Mouse (Mus musculus): Measurements from ENCODE around the gene Myh9.

Myh9 gene

DNA sequence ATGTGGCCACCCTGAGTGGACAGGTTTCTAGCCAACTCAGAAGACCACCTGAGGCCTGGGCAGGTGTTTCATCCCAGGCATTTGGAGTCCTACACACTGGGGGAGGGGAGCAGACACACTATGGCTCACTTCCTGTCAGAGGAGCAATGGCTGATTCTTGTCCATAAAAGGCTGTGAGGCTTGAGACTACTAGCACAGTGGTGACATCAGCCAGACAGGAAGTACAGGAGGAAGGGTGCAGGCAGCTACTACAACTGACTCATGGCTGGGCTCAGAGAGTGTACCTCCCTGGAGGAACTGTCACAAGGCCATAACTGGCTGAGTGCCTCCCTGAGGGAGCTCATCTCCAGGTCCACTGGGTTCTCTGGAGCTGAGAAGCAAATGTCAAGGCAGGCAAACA, 41.5 kb downstream of the Myh9 start:
- in situ Hi-C loops (cut with MboI; ENCODE audit: low pct_unique_long_range_greater_than_20kb in 1 of 2, low sequenced_read_pairs in 2 of 2, unreplicated experiment in 1 of 2): no loop called here

DNA sequence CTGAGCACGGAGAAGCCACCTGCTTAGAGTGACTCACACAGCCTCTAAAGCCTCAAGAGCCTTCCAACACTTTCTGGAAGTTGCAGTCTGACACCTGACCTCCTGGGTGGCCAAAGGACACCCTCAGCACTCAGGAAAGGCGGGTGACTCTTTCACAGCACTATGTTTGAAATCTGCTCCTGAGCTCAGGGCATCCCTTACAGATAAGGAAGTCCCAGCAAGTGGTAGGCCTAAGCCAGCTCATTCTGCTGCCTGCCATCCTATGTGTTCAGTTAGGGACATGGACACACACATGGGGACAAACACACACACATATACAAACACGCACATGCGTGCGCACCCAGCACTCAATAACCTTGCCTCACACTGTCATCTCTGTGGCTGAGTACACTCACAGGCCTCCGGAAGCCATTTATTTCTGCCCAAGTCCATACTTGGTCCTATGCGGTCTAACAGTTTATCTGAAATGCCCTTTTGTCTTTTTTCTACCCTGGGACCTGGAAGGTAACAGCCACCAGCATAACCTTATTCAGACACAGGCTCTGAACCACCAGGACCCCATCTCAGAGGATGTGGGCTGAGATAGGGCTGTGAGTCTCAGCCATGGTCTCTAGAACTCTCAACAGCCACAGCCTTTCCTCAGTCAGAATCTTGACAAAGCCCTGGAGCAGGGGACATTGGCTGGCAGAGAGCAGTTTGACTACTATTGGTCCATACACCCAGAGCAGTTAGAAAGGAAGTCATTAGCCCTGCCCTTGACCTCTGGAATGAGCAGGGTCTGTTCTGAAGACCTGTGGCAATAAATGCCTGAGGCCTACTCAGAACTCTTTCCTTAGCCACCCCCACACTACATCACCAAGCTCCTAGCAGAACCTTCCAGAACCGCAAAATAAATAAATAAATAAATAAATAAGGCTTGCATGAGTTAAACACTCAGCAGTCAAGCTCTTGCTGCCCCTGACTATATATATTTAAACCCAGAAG, 42.2 kb downstream of the Myh9 start:
- in situ Hi-C loops (cut with MboI; ENCODE audit: low pct_unique_long_range_greater_than_20kb in 1 of 2, low sequenced_read_pairs in 2 of 2, unreplicated experiment in 1 of 2): no loop called here

DNA sequence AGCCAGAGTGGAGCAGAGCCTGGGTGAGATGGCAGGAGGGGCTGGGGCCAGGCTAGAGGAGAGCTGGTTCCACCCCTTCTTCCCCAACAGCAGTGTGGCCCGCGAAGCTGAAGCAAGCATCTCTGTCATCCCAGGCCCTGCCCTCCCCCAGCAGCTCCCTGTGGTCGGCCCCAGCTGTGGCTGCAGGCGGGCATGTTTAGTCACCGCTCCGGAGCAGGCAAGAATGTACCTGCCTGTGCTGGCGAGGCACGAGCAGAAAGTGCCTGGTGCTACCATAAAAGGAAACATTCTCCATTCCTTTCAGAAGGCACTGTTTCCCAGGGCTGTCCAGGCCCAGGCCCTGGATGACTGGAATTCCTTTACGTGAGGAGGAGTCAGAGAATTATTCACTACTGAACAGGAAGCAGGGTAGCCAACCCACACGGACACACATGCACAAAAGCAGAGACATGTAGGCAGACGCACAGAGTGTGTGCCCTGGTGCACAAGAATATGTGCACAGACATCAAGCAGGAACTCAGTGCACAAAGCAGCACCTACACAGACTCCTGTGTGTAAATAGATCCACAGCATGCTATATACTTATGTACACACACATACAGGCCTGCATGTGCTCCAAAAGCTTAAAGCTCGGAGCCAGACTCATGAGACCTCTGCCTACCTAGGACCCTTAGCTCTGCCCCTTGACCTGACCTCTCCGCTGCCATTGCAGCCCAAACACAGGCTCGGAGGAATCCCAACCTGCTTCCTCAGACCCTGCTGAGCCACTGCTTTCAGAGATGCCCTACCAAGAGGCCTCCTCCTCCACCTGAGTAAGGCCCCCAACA, 43.1 kb downstream of the Myh9 start:
- in situ Hi-C loops (cut with MboI; ENCODE audit: low pct_unique_long_range_greater_than_20kb in 1 of 2, low sequenced_read_pairs in 2 of 2, unreplicated experiment in 1 of 2): no loop called here

DNA sequence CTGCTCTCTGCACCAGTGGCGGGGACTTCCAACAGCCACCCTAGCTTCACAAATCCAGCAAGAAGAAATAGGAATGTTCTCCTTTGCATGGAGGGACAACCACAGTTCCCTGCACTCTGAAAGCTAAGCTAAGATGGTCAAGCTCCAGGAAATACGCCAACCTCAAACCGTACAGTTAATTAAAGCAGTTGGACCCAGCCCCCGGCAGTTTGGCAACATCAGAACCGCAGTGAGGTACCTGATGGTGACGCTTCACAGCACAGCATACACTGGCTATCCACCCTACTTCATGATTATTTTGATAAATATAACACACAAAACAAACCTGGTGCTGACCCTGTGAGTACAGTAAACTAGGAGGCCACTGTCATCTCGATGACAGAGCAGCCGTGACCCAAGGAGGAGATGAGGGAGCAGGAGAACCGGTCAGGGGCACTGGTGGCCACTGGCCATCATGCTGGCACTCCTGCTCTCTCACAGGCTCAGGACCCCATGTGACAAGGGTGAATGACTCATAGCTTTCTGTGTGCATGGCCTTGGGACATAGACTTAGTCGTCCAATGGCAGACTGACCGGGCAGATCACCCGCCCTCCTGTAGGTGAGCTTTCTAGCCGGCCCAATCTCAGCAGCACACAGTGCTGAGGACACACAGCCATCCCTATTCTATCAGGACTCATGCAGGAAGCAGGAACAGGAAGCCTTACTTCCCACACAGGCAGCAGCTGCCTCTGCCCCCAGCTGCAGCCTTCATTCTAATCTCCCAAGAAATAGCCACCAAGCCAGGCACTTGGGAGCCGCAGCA, 44.2 kb downstream of the Myh9 start:
- in situ Hi-C loops (cut with MboI; ENCODE audit: low pct_unique_long_range_greater_than_20kb in 1 of 2, low sequenced_read_pairs in 2 of 2, unreplicated experiment in 1 of 2): no loop called here

DNA sequence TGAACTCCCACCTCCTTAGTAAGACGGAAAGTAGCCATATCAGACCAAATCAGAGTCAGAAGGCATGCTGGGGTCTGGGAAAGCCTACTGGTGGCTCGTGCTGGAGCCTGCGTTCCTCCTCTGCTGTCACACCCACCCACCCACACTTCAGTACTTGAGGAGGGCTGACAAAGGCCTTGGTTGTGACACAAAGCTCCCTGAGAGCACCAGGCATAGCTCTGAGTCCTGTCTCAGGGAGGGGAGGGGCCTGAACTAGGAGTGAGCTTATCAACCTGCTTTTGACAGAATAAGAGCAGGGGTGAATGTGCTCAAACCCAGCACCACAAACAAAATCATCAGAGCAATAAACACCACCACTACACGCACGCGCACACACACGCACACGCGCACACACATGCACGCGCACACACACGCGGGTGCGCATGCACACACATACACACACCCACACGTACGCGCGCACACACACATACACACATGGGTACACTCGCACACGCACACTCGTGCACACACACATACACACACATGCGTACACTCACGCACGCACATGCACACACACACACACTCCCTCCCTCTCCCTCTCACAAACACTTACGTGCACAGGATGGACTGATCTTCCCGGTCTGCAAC, 45.5 kb downstream of the Myh9 start:
- in situ Hi-C loops (cut with MboI; ENCODE audit: low pct_unique_long_range_greater_than_20kb in 1 of 2, low sequenced_read_pairs in 2 of 2, unreplicated experiment in 1 of 2): no loop called here

DNA sequence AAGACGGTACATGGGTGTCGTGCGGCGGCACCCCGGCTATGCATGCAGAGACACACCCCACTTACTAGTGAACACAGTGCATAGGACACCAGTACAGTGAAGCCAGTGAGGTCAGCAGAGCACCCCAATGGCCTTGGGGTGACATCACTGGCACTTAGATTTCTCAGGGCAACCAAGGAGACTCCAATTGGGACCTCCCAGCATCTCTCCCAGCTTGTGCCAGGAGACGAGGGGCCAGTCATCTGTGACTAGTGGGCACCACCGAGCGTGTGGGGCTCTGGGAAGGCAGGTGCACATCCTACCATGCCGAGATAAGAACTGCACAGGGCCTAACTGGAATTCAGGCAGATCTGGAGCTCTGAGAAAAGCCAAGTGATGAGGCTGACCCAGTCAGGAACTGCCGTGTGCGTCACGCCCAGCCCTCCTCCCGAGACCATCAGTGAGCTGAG, 47.0 kb downstream of the Myh9 start:
- in situ Hi-C loops (cut with MboI; ENCODE audit: low pct_unique_long_range_greater_than_20kb in 1 of 2, low sequenced_read_pairs in 2 of 2, unreplicated experiment in 1 of 2): no loop called here

DNA sequence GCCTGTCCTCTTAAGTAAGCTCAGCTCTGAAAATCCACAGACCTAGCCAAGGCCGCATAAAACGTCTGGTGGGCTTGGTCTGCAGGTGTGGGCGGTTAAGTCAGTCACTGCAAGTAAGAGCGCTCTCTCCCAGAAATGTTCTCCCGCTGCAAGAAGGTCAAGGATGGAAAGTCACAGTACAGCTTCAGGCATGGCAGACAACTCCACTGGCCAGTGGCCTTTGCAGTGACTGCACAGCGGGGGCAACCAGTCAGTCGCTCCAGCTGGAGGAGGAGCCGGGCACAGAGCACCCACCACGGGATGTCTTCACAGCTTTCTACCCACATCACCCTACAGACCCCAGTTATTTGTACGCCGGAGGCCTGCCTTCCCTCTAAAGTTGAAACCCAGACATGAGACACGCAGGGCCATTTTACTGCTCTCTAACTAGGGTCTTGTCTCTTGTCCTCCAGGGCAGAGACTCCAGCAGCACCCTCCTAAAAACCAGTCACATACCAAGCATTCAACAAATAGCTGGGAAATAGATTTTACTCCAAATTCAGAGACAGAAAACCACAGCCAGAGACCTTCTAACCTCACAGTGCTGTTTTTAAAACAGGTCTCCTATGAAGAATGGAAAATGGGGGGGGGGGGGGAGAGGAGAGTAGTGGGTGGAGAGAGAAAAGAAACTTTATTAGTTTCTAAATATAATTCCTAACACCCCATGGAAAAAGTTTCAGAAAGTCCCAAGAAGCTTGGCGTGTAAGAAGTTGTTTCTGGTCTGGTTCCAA, 47.7 kb downstream of the Myh9 start:
- in situ Hi-C loops (cut with MboI; ENCODE audit: low pct_unique_long_range_greater_than_20kb in 1 of 2, low sequenced_read_pairs in 2 of 2, unreplicated experiment in 1 of 2): no loop called here

DNA sequence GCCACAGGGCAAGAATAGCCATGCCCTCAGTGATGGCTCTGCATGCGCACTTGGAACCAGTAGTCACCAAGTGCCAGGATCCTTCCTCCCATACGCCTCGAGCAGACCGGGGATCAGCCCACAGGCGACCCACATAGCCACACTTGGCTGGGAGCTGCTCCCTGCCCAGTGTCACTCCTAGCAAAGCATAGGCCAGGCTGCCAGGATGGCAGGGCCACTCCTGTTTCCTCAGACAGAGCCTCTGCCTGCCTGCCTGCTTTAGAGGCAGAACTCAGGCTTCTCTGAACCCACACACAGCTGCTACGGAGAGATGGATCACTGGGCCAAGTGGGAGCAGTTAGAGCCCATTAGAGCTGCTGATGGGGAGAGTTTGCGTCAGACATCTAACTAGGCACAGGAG, 48.4 kb downstream of the Myh9 start:
- in situ Hi-C loops (cut with MboI; ENCODE audit: low pct_unique_long_range_greater_than_20kb in 1 of 2, low sequenced_read_pairs in 2 of 2, unreplicated experiment in 1 of 2): no loop called here

DNA sequence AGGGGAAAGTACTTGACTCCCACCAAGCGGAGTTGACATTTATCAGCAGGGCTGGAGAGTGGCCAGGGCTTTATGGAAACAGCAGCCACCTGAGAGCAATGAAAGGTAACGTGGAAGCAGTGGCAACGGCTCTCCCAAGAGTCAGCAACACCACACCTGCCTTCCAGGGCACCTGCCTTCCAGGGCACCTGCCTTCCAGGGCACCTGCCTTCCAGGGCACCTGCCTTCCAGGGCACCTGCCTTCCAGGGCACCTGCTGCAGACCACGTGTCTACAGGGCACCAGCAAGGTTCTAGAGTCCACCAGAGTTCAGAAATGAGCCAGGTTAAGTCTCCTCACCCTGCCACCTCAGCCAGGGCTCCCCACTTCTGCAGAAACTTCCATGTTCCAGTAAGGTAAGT, 48.9 kb downstream of the Myh9 start:
- in situ Hi-C loops (cut with MboI; ENCODE audit: low pct_unique_long_range_greater_than_20kb in 1 of 2, low sequenced_read_pairs in 2 of 2, unreplicated experiment in 1 of 2): no loop called here

DNA sequence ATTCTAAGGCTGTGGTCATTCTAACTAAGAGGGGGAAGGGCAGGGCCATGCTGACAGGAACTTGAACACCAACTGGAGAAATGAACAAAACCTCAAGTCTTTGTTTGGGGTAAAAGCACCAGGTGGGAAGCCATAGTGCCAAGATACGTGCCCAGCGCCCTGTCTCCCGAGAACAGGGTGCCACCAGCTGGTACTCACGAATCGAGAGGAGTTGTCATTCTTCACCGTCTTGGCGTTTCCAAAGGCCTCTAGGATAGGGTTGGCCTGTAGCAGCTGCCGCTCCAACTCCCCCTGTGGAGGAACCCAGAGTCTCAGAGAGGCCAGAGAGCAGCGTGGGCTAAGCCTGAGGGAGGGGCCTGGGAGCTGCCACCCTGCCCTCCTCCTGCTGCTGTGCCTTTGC, 49.9 kb downstream of the Myh9 start:
- in situ Hi-C loops (cut with MboI; ENCODE audit: low pct_unique_long_range_greater_than_20kb in 1 of 2, low sequenced_read_pairs in 2 of 2, unreplicated experiment in 1 of 2): no loop called here

DNA sequence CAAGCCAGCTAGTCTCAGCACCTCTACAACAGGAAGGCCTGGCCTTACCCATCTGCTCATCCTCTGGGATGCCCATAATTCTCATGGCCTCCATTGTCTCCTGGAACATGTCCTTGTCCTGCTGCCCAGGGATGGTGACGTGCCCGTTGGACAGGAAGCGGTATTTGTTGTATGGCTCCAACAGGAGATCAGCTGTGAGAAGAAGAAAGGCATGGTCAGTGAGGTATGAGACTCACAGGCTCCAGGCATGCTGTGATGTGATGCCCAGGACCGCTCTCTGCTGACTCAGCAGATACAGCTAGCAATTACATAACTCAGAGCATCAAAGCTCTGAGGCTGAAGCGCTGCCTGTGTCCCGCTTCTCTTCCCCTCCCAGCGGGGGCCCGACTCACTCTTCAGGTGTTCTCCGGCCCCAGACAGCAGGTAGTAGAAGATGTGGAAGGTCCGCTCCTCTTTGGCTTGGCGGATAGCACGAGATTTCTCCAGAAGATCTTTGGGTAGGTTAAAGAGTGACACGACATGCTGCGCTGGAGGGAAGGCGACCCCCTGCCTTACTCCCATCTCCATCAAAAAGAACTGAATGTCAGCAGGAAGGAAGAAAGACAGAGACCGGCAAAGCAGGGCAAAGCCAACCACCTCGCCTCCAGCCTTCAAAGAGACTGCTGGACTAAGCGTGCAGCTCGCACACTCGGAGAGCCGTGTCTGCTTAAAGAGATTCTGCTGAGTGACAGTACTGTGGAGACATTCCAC, 51.1 kb downstream of the Myh9 start:
- in situ Hi-C loops (cut with MboI; ENCODE audit: low pct_unique_long_range_greater_than_20kb in 1 of 2, low sequenced_read_pairs in 2 of 2, unreplicated experiment in 1 of 2): no loop called here

DNA sequence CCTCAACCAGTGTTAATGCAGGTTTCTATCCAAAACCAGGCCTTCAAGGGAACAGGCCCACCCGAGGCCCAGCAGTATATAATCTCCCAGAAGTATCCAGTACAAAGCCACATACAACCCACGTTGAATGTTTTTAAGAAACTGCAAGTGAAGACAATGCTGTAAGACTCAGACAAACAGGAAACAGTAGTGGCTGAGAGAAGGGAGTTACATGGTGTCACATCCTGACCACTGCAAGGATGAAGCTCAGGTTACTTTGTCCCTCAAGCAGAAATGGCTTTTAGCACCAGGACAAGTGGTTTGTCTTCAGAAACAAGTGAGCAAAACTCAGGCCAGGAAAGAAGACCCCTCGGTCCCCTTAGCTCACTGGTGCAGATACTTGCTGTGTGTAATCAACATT, 52.8 kb downstream of the Myh9 start:
- in situ Hi-C loops (cut with MboI; ENCODE audit: low pct_unique_long_range_greater_than_20kb in 1 of 2, low sequenced_read_pairs in 2 of 2, unreplicated experiment in 1 of 2): no loop called here

DNA sequence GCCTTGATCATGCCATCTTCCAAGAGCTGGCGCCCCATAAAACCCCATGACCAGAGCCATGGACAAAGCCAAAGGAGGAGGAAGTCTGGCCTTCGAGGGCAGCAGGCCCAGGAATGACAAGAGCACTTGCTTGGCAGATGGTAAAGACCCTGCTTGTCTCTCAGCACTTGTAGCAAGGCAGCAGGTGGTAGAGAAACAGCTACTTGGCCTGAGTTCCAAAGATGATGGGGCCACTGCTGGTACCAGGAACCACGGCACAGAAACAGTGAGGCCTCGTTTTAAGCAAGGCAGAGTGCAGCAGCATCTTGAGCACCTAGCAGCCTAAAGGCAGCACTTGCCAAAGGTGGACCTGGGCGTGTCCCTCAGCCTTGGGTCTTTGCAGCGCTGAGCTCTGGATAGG, 53.6 kb downstream of the Myh9 start:
- in situ Hi-C loops (cut with MboI; ENCODE audit: low pct_unique_long_range_greater_than_20kb in 1 of 2, low sequenced_read_pairs in 2 of 2, unreplicated experiment in 1 of 2): no loop called here

DNA sequence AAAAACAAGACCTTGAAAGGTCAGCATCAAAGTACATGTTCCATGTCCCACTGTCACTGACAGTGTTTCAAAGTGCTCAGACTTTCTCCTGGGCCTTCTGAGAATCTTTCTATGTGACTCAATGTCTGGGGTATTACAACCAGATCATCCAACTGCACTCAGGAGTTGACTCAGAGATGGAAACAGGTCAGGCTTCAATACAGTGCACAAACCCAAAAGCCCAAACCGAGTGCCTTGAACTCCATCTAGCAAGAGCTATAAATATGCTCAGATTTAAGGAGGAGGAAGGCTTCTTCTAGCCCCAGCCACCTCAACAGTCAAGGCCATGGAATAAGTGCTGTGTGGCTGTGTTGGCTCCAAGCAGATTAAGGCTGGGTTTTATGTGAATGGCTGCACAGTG, 56.2 kb downstream of the Myh9 start:
- in situ Hi-C loops (cut with MboI; ENCODE audit: low pct_unique_long_range_greater_than_20kb in 1 of 2, low sequenced_read_pairs in 2 of 2, unreplicated experiment in 1 of 2): no loop called here

DNA sequence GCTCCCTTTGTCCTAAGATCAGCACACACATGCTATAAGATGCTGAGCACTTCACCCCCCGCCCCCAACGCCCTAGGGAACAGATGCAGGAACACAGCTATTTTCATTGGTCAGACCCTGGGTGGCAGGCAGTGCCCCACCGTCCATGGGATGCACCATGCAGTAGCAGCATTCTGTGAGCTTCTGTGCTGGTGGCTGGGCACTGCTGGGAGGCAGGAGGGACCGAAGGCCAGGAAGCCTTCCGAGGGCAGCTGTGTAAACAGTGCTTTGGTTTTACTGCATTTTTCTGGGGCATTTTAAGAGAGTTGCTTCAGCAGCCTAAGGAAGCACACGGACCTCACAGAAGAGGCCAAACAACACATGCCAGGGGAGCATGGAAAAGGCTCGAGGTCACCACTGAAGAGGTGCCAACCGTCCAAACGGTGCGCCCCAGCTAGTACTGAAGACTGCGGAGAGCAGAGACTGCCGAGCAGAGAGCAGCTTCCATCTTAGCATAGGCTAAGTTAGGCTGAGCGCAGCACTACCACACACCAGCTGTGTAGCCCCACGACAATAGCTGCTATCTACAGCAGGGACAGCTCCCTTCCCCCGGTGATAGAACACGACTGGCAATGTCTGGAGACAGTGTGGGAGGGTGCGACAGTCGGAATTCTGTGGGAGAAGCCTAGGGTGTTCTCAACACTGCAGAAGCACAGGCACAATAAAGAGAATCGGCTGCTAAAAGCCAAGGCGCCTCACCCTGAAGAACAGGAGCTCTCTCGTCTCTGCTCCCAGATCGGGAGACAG, 57.7 kb downstream of the Myh9 start:
- in situ Hi-C loops (cut with MboI; ENCODE audit: low pct_unique_long_range_greater_than_20kb in 1 of 2, low sequenced_read_pairs in 2 of 2, unreplicated experiment in 1 of 2): no loop called here

DNA sequence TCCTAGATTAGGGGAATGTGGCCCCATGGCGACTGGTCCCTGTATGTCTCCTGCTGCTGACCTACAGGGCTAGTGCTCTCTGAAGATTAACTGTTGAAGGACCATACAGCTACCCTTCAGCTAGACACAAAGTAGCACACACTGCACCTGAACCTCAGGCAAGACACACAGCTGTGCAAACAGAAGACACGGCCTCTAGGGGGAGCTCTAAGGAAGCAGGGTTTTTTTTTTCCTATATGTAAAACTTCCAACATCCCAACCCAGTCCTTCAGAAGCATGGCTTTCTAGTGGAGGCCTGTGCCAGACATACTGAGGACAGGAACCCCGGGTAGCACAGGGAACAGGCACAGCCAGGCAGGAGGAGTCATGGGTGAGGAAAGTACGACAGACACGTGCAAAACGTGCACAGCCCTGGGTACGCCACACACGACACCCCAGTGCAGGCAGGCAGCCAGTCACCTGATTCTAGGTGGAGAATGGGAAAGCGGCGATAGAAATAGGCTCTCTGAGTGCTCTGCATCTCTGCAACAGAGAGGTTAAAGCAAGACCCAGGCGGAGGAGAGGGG, 59.4 kb downstream of the Myh9 start:
- in situ Hi-C loops (cut with MboI; ENCODE audit: low pct_unique_long_range_greater_than_20kb in 1 of 2, low sequenced_read_pairs in 2 of 2, unreplicated experiment in 1 of 2): no loop called here
